Mouse (Mus musculus): ENCODE data around the gene Fam131a.
"Not testable (repeated sequence)": the region's sequence is repeated elsewhere in the genome, so short reads cannot be mapped to it uniquely, and the experiment has no call there.

Gene Fam131a

DNA sequence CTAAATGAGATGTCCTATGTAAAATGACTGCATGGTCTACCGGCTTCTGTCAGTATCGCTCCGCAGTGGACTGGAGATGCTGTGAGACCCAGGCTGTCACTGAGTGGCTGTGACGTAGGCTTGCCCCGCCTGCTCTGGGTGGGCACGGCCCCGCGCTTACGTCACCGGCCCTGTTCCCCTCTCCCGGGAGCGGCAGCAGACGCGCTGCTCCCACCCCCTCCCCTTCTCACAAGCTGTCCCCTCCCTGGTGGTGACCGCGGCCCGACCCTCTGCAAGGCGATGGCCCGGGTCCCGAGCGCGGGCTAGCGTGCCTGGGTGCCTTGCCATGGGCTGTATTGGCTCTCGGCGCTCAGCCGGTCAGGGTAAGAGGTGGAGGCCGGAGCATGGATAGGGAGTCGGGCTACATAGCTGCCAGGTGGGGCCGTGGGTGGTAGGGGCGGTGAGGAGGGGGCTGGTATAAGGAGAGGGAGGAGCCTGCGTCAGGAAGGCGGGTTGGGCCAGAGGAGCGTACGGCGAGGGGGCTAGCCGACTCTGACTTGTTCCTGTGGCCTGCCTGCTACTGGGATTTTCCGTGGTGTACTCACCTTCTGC, at the start of gene Fam131a:
Gene Fam131a, plus strand, starts transcription at position 131 of the 591 bp plus-strand sequence.
- peak; percentile 84 to 92 for DNase-seq (ENCODE audit: low spot score in 2 of 2)

DNA sequence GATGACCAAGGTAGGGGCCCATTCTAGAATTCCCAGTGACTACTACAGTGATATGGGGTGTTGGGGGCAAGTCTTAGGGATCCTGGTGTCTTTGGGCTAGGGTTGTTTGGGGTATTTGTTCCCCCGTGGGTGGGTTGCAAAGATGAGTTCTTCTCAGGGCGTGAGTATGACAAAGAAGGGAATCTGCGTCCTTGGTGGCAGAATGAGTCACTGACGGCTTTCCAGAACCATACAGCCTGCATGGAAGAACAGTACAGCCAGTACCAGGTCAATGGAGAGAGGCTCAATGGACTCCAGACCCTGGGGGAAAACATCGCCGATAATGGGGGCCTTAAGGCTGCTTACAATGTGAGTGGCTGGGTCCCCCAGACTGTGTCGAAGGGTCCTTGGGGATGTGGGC, 49.1 kb upstream of the Fam131a start:
- DNase-seq (ENCODE audit: low spot score in 2 of 2): no peak

DNA sequence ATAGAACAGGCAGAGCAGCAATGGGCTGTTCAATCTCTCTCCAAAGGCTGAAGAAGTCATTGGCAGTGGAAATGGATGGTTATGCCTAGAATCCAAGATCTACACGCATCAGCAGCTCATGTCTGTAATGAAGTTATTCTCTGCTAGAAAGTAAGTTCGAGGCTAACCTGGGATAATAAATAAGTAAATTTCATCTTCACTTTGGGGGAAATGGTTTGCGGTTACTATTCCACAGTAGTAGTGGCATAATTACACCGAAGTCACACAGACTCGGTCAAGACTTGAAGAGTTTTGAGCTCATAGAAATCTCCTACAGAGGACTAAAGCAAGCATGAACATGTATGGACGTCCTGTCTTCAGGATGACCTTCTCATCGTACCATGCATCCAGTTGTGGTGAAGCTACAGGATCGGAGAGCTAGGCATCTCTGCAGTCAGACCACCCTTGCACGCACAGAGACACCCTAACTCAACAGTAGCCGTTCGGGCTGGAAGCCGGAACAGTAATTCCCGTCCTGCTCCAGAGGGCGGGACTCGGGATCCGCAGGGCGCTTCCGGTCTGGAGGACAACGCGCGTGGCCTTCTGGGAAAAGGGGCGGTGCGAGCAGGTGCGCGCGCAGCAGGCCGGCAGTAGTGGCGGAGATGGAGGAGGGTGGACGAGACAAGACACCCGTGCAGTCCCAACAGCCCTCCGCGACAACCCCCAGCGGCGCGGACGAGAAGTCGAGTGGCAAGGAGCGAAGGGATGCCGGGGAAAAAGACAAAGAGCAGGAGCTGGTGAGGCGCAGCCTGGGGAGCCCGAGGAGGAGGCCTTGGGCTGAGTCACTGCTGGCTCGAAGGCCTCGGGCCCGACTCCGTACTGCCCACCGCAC, 41.7 kb upstream of the Fam131a start, which contains the start of gene Psmd2:
Gene Psmd2, plus strand, starts transcription at position 577 of the 871 bp plus-strand sequence.
- DNase-seq (ENCODE audit: low spot score in 2 of 2): peak; percentile 95 to 97

- DNase-seq (ENCODE audit: low spot score in 2 of 2): no peak
These were observed 41.1 kb upstream of the Fam131a start for GRCm38 (mm10) chr16:20651947-20652310.

DNA sequence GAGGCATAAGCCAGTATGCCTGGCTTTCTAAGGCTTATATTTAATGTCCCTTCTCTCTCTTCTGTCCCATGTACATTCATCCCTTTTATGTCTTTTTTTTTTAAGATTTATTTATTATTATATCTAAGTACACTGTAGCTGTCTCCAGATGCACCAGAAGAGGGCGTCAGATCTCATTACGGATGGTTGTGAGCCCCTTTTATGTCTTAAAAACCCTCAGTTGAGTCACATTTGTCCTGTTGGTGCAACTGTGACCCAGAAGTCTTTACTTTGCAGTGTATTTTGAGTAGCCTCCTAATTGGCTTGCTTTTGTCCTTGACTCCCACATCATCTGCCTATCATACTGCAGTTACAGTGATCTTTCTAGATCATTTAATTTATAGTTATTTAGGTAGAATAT, 39.7 kb upstream of the Fam131a start:
- no peak for DNase-seq (ENCODE audit: low spot score in 2 of 2)

- DNase-seq (ENCODE audit: low spot score in 2 of 2): no peak
These were observed 35.4 kb upstream of the Fam131a start for GRCm38 (mm10) chr16:20657661-20658060.

DNA sequence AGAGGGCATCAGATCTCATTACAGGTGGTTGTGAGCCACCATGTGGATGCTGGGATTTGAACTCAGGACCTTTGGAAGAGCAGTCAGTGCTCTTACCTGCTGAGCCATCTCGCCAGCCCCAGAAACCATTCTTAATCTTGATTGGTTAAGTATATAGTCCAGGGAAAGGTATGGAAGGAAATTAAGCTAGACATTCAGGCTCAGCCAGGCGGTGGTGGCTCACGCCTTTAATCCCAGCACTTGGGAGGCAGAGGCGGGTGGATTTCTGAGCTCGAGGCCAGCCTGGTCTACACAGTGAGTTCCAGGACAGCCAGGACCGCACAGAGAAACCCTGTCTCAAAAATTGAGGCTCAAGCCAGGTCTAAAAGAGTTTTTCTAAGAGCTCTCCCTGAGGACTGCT, 25.0 kb upstream of the Fam131a start, which contains the start of gene Eif4g1:
Gene Eif4g1, plus strand, starts transcription at position 301 of the 400 bp plus-strand sequence.
- DNase-seq (ENCODE audit: low spot score in 2 of 2): not testable (repeated sequence)

GRCm38 (mm10) chr16:20670291-20670690, 22.8 kb upstream of the Fam131a start:
- no peak for DNase-seq (ENCODE audit: low spot score in 2 of 2)

- DNase-seq (ENCODE audit: low spot score in 2 of 2): no peak
These were observed 21.2 kb upstream of the Fam131a start for GRCm38 (mm10) chr16:20671886-20672285.

GRCm38 (mm10) chr16:20672500-20672902, 20.5 kb upstream of the Fam131a start:
- DNase-seq (ENCODE audit: low spot score in 2 of 2): peak; percentile 91 to 96

DNA sequence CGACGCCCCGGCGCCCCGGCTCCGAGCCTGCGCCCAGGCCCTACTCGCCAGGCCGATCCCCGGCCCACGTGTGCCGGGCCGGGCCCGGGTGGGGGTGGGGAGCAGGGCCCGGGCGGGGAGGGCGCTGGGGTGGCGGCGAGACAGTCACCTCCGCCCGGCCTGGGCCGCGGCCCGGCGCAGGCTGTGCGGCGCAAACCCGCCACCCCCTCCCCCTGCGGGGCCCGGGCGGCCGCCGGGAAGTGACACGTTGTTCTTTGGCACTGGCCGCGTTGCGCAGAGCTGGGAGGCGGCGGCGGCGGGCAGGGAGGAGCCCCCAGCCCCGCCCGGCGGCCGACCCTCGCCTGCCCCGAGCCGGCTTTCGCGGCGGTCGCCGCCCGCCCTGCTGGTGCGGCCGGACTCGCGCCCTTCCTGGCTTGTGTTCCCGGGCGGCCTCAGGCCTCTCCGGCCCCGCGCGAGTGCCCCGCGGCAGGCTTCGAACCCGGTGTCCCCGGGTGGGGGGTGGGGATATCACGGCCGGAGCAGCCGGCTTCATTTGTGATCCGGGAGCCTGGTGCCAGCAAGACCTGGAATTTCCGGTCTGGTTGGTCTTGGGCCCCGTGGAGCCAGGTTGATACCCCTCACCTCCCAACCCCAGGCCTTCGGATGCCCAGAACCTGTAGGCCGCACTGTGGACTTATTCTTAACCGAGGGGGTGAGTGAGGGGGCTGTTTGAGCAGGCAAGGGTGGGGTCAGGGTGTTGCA, 19.9 kb upstream of the Fam131a start:
- DNase-seq (ENCODE audit: low spot score in 2 of 2): peak in 1 of 2 experiments; percentile 56

DNA sequence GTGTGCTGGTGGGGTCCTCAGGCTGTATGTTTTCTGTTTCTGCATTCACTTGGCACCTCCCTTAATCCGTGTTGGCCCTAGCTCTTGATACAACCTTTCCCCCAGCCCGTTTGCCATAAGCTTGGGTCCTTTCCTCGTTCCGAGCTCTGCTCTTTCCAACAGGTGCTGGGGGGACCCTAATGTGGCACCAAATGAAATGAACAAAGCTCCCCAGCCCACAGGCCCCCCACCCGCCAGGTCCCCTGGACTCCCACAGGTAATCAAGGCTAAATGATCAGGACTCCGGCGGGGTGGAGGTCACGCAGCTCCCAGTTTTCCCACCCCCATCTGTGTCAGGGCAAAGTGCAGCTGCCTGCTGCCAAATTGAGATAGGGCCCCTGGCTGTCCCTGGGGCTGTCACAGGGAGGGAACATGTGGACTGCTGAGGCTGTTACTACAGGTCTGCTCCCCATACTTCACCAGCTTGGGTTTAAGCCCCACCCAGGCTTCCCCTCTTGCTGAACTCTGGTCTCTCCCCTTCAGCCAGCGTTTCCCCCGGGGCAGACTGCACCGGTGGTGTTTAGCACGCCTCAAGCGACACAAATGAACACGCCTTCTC, 19.2 kb upstream of the Fam131a start:
- DNase-seq (ENCODE audit: low spot score in 2 of 2): peak in 1 of 2 experiments; percentile 10

GRCm38 (mm10) chr16:20675213-20675612, 17.8 kb upstream of the Fam131a start:
- no peak for DNase-seq (ENCODE audit: low spot score in 2 of 2)

- DNase-seq (ENCODE audit: low spot score in 2 of 2): no peak
These were observed 16.3 kb upstream of the Fam131a start for GRCm38 (mm10) chr16:20676702-20677101.

DNA sequence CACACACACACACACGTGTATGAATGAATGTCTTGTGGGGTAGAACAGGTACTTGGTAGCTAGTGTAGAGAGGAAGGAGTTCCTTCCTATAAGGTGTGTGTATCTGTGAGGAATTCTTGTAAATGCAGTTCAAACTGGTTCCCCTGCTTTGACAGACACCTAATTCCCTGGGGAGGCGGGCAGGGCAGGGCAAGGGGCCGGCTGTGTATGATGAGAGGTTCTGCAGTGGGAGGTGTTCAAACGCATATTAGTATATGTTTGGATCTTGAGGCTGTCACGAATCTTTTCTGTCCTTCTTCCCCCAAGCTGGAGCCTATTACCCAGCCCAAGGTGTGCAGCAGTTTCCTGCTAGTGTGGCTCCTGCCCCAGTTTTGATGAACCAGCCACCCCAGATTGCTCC, 15.7 kb upstream of the Fam131a start:
- DNase-seq (ENCODE audit: low spot score in 2 of 2): no peak

- DNase-seq (ENCODE audit: low spot score in 2 of 2): peak in 1 of 2 experiments; percentile 49
These were observed 14.9 kb upstream of the Fam131a start for GRCm38 (mm10) chr16:20677974-20678675.

DNA sequence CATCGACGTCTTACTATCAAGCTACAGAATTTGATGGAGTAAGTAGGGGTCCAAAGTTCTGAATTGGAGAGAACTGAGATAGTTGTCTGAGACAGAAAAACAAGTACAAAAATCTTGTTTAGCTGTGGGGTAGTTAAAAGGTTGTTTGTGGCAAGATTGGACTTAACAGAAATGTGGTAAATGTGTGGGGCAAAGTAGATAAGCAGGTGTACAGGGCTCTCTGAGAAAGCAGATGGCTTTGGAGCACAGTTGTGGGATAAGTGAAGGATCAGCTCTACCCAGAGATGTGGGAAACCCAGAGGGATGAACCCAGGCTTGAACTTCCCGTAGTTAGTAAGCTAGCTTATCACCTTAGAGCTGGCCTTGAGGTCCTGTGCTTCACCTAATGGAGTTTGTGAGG, 2.3 kb upstream of the Fam131a start:
- no peak for DNase-seq (ENCODE audit: low spot score in 2 of 2)

DNA sequence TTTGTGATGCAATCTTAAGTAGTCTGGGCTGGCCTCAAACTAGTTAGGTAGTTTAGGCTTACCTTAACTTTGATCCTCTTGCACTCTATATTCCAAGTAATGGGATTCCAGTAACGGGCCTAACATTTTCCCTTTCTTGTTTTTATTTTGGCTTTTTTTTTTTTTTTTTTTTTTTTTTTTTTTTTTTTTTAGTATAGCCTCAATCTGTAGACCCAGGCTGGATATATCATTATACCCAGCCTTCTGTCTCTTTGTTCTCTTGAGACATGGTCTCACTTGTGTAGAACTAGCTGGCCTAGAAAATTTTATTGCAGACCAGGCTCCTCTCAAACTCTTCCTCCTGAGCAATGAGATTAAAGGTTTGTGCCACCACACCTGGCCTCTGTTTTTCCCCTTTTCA, 1.4 kb upstream of the Fam131a start:
- DNase-seq (ENCODE audit: low spot score in 2 of 2): no peak

DNA sequence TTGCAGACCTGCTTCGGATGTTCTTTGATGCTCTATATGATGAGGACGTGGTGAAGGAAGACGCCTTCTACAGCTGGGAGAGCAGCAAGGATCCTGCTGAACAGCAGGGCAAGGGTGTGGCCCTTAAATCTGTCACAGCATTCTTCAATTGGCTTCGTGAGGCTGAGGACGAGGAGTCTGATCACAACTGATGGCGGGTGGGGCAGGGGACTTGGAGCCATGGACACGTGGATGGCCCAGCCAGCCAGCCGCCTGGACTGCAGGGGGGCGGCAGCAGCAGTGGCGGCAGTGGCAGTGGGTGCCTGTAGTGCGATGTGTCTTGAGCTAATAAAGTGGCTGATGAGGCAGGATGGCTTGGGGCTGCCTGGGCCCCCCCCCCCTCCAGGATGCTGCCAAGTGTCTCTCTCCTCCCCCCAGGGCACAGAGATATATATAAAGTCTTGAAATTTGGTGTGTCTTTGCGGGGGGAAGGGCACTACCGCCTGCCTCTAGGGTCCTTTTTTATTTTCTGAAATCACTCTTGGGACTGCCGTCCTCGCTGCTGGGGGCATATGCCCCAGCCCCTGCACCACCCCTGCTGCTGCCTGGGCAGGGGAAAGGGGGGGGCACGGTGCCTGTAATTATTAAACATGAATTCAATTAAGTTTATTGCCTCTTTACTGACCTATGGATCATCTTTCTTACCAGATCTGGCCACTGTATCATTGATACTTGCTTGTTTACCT, 638 bp upstream of the Fam131a start:
- DNase-seq (ENCODE audit: low spot score in 2 of 2): no peak

DNA sequence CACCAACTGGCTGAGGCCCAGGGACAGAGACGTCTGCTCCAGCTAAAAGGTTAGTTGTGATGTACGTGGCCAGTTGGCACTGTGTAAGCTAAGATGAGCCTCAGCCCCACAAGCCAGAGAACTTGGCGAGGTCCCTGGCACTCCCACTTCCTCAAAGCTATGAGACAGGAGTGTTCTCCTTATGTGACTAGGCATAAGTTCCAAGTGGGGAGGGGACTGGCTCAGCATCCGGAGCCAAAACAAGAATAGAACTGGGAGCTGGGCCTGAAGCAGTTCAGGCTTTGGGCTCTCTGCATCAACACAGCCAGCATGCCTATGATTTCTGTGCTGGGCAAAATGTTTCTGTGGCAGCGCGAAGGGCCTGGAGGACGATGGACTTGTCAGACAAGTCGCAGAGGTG, 1.7 kb downstream of the Fam131a start:
- DNase-seq (ENCODE audit: low spot score in 2 of 2): no peak

Data from cerebellum, postnatal 4 days (tissue).